Mouse (Mus musculus): ENCODE results near the gene Bpifb9b. TPM values are rescaled to one million over a fixed set of nuclear protein-coding genes. Genes with fewer than 3 reads are reported as not detected.

Gene Bpifb9b
- not detected for polyA plus RNA-seq (2017; shearing (Covaris generic))

DNA sequence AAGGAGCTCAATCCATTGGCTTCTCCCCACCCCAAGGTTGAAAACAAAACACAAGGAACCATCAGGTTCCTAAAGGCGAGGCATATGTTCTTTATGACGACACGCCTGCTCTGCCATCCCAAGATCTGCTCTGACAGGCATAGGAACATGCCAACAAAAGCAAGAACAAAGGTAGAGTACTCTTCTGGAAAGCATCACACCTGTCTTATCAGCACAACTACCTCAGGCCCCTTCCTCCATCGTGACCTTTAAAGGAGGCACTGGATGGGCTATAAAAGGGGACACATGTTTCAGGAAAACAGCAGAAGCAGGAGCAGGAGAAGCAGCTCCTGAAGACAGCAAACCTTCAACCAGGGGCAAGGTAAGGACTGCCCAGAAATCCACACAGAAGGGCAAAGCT lies at the start of gene Bpifb9b:
Gene Bpifb9b, plus strand, starts transcription at position 301 of the 400 bp plus-strand sequence.

DNA sequence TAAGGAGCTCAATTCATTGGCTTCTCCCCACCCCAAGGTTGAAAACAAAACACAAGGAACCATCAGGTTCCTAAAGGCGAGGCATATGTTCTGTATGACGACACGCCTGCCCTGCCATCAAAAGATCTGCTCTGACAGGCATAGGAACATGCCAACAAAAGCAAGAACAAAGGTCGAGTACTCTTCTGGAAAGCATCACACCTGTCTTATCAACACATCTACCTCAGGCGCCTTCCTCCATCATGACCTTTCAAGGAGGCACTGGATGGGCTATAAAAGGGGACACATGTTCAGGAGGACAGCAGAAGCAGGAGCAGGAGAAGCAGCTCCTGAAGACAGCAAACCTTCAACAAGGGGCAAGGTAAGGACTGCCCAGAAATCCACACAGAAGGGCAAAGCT lies 49.5 kb upstream of the Bpifb9b start, which contains the start of gene Bpifb9a:
Gene Bpifb9a, plus strand, starts transcription at position 301 of the 400 bp plus-strand sequence.

Other genes with a start within 250 kb of the Bpifb9b start
- not detected for gene Bpifa3, start 176.9 kb upstream of the Bpifb9b start, polyA plus RNA-seq (2017; shearing (Covaris generic))
- gene Bpifa1, start 164.3 kb upstream of the Bpifb9b start, polyA plus RNA-seq (2017; shearing (Covaris generic)), result not detected
- gene Bpifa5, start 144.6 kb upstream of the Bpifb9b start, polyA plus RNA-seq (2017; shearing (Covaris generic)), result not detected
- not detected for gene Bpifb1, start 116.4 kb upstream of the Bpifb9b start, polyA plus RNA-seq (2017; shearing (Covaris generic))
- gene Bpifb5, start 83.5 kb upstream of the Bpifb9b start, polyA plus RNA-seq (2017; shearing (Covaris generic)), result not detected
- gene Bpifb9a, start 49.4 kb upstream of the Bpifb9b start, polyA plus RNA-seq (2017; shearing (Covaris generic)), result not detected
- 14.9 TPM for gene Cdk5rap1, start 65.8 kb downstream of the Bpifb9b start, polyA plus RNA-seq (2017; shearing (Covaris generic))
- gene Snta1, start 100.9 kb downstream of the Bpifb9b start, polyA plus RNA-seq (2017; shearing (Covaris generic)), result not detected
- gene Cbfa2t2, start 129.3 kb downstream of the Bpifb9b start, polyA plus RNA-seq (2017; shearing (Covaris generic)), result 34.7 TPM
- not detected for gene 1700003F12Rik, start 239.9 kb downstream of the Bpifb9b start, polyA plus RNA-seq (2017; shearing (Covaris generic))
- gene Actl10, start 244.5 kb downstream of the Bpifb9b start, polyA plus RNA-seq (2017; shearing (Covaris generic)), result not detected

All from naive thymus-derived CD4-positive, alpha-beta T cell, adult 5 months (primary cell).